Mouse (Mus musculus): ENCODE measurements at regions not wholly inside any gene's neighbourhood (a gene's known extent, or its start where the extent isn't known, plus 50 kb on each side); places are given as distances from the start of the nearest gene placed in this dataset.

GRCm38 (mm10) chr11:38224300-38224699, 988.5 kb upstream of the Tenm2 start:
- no peak for DNase-seq

DNA sequence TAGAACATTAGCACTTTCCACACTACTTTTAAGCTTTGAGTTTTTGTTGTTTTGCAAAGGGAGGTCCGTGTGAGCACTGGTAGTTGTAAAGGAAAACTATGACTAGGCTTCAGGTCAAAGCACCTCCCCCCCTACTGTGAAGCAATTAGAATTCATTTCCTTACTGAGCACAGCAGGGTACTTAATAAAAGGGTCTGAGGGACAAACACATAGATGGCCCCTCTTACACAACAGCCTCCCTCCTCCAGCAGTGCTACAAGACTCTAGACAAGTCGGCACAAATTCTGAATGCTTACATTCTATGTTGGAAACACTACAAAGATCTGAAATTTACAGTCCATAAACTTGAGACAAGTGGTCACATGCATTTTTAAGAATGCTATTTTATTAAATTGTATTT, 967.6 kb upstream of the Tenm2 start:
- DNase-seq = no peak

- no peak for DNase-seq
These were observed 965.5 kb upstream of the Tenm2 start for GRCm38 (mm10) chr11:38201136-38201741.

GRCm38 (mm10) chr11:38193719-38194118, 958.0 kb upstream of the Tenm2 start:
- DNase-seq = no peak

- DNase-seq = no peak
These were observed 956.3 kb upstream of the Tenm2 start for GRCm38 (mm10) chr11:38191895-38192547.

GRCm38 (mm10) chr11:38191437-38191836, 955.7 kb upstream of the Tenm2 start:
- DNase-seq = no peak

- no peak for DNase-seq
These were observed 935.0 kb upstream of the Tenm2 start for GRCm38 (mm10) chr11:38170721-38171120.

- no peak for DNase-seq
These were observed 922.5 kb upstream of the Tenm2 start for GRCm38 (mm10) chr11:38158310-38158709.

DNA sequence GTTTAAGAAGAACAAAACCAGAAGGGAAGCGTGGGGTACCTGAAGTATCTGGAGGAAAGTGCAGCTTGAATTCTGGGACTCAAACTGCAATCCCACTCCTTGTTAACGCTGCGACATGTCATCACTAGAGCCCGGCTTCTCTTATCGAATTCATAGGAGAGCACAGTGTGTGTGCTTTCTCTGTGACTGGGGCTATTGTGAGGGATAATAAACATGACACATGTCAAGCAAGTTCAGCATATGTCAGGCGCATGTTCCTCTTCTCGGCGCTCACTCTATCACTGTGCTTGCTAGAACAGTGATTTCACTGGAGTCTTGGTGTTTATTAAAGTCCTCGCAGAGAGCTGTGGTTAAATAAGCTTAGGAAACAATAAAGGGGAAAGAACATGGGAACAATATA, 921.2 kb upstream of the Tenm2 start:
- no peak for DNase-seq

- DNase-seq = no peak
These were observed 919.9 kb upstream of the Tenm2 start for GRCm38 (mm10) chr11:38155706-38156105.

- no peak for DNase-seq
These were observed 907.7 kb upstream of the Tenm2 start for GRCm38 (mm10) chr11:38143436-38143835.

- DNase-seq = no peak
These were observed 893.1 kb upstream of the Tenm2 start for GRCm38 (mm10) chr11:38128851-38129250.

- DNase-seq = no peak
These were observed 888.1 kb upstream of the Tenm2 start for GRCm38 (mm10) chr11:38123789-38124330.

DNA sequence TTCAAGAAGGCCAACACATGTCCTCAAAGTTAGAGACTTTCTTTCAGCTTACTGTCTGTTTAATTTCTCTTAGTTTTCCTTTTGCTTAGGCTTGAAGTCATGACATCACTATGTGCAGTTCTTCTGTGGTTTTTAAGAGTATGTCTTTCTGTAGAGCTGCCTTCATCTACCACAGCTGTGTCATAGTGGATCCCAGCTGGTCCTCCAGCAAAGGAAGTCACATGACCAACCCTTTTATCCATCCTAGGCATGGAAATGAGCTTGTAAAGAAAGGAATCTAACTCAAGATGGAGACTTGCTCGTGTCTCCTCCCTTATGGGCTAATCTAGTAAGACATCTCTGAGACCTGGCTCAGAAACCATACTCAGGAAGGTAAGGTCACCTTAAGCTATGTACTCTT, 886.7 kb upstream of the Tenm2 start:
- no peak for DNase-seq

DNA sequence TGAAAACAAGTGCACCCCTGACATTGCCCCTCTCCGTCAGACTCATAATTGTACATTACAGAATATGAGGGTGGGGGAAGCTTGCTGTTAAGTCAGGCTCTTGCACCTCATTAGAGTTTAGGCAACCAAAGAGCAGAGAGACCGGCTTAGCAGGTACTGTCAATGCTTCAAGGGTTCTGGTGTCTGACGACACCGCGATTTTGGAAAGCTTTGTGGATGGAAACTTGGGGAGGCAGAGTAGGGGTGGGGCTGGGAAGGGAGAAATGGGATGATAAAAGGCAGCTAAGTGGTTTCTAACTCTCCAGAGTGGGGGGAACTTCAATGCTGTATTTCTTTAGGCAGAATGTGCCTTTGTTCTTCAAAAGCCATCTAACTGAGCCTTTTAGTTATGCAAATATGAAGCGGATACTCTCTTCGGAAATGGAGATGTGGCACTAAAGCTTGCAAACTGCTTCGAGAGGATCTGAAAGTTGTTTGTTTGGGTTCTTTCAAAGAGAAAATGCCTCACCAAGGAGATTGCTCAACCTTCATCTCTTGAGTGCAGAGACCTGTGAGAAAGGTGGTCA, 885.4 kb upstream of the Tenm2 start:
- DNase-seq = no peak

DNA sequence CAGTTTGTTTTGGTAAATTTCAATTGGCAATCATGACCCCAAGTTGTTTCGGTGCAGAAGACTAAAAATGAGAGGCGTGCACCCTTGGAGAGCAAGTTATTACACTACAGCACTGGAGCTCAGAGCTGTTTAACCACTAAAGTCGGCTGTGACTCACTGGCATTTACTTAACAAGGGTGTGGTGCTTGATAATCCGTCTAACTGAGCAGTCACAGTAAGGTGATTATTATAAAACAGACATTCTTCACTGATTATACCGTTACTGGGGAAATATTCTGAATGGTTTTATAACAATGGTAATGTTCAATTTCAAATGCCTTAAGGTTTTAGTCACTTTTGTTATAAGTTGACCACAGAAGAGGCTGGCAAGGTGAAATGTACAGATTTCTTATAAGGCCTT, 882.0 kb upstream of the Tenm2 start:
- DNase-seq = no peak

DNA sequence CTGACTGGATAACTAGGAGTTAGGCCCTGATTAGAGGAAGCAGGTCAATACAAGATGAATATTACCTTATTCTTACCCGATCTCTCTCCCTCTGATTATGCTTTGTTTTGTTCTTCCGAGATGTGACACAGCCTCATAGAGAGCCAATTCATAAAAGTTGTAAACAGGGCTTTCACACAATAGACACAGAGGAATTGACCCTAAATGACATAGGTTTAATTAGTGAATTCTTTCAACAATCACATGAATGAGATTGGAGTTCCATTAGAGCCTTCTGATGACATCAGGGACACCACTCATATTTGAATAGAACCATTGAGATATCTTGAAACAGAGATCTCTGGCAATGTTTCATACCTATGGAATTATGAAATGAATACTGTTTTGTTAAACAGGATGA, 856.4 kb upstream of the Tenm2 start:
- no peak for DNase-seq

- no peak for DNase-seq
These were observed 839.5 kb upstream of the Tenm2 start for GRCm38 (mm10) chr11:38075171-38075732.

- DNase-seq = no peak
These were observed 833.9 kb upstream of the Tenm2 start for GRCm38 (mm10) chr11:38069635-38070034.

DNA sequence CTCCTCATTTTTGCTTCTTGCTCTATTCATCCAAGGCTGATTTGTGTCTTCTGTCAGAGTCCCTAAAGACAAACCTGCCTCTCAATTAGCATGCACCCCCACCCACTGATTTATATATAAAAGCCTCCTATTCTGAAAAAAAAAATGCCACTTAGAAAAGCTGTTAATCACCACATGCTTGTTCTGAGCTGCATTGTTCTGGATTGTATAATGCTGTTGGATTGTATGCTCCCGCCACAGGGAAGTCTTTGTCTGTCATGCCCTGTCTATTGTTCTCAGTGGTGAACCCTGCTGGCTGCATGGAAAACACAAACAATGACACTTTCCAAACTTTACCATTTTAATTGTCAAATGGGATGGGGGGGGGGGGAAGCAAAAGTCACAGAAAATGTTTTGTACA, 831.9 kb upstream of the Tenm2 start:
- no peak for DNase-seq

GRCm38 (mm10) chr11:38066091-38066490, 830.3 kb upstream of the Tenm2 start:
- DNase-seq = no peak

GRCm38 (mm10) chr11:38060105-38060504, 824.3 kb upstream of the Tenm2 start:
- no peak for DNase-seq

DNA sequence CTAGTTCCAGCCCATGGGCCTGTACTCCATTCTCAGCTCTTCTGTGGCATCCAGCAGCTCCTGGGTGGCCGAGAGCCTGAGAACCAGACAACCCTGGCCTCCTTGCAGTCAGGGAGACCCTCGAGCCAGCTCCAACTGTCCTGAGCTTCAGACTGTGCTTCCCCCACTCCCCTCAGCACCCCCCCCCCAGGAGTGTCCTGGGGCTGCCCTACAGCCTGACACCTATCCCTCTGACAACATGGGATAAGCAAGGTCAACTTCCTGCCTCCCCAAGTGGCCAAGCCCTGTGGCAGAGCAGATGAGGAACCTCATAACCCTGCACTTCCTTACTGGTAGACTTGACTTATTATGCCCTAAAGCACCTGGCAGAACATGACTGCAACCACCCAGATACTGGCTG, 823.1 kb upstream of the Tenm2 start:
- DNase-seq = no peak

DNA sequence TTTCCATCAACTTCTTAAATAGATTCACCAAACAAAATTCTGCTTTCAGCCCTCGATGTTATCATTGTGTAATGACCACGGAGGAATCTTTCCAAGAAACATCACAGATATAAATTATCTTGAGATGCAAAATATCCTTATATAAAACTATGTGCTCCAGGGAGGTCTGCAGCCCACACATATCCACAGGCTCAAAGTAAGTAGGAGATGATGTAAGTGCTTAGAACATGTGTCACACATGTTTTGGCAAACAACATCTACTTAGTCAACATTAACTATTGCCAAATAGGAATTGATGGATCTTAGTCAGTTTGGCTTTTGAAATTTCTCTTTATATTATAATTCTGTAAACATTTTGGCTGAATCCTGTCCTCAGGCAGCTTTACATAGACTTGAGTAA, 800.8 kb upstream of the Tenm2 start:
- no peak for DNase-seq

All from kidney, postnatal 25 days (tissue).